Mouse (Mus musculus): Measurements from ENCODE around the gene Parvb. TPM values are rescaled to one million over a fixed set of nuclear protein-coding genes. Genes with fewer than 3 reads are reported as not detected.

Parvb gene
- total RNA-seq, 2 experiments from 2014 or later: 29.9 to 34.0 TPM

DNA sequence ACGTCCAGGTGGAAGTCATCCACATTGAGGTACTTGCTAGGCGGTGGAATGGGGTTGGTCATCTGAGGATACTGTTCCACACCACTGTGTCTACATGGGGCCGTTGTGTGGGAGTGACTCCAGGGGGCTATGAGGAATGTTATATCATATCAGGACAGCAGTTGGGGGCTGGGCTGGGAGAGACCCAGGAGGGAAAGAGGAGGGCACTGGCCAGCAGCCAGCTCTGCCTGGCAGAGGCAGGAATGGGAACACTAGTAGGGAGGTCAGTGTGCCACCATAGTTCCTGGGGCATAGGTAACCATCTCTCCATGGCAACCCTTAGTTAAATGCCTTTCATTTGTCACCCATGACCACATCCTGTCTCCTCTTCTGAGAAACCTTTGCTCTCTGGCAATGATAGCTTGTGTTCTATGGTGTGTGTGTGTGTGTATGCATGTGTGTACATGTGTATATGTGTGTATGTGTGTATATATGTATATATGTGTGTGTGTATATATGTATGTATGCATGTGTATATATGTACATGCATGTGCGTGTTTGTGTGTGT, 99.3 kb downstream of the Parvb start:
- no peak for TF ChIP-seq CTCF (conservative IDR thresholded peaks at IDR 0.05)
- Histone ChIP-seq H3K27ac (no peak overlapping the region), H3K4me3 (no peak overlapping the region)
- no peak for DNase-seq (ENCODE audit: low spot score in 2 of 2)

DNA sequence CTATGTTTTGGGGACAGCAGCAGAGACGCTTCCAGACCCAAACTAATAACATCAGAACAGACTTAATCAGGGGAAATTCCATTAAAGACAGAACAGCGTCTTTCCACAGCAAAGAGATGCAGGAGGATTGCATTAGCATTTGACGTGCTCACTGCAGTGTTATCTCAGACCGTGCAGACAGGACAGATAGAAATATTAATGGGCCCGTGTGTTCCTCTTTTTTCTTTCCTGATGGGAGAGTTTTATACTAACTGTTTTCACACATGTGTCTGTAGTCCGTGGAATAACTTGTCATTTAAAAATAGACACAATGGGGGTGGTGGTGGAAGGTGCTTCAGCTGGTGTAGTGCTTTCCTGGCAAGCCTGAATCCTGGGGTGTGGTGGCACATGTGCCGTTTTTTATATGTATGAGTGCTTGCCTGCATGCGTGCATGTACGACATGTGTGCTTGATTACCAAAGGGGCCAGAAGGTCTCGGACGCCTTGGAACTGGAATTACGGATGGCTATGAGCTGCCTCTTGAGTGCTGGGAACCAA, 104.5 kb downstream of the Parvb start:
- peak in 1 of 2 experiments; percentile 33 for DNase-seq (ENCODE audit: low spot score in 2 of 2)
- Histone ChIP-seq H3K4me3 (no peak overlapping the region), H3K27ac (peak overlapping the region; percentile 77)
- TF ChIP-seq CTCF (conservative IDR thresholded peaks at IDR 0.05): no peak

- Histone ChIP-seq H3K4me3 (no peak overlapping the region), H3K27ac (peak overlapping the region; percentile 55)
- TF ChIP-seq CTCF (conservative IDR thresholded peaks at IDR 0.05): no peak
- no peak for DNase-seq (ENCODE audit: low spot score in 2 of 2)
Observed at GRCm38 (mm10) chr15:84337599-84337998, 105.8 kb downstream of the Parvb start.

DNA sequence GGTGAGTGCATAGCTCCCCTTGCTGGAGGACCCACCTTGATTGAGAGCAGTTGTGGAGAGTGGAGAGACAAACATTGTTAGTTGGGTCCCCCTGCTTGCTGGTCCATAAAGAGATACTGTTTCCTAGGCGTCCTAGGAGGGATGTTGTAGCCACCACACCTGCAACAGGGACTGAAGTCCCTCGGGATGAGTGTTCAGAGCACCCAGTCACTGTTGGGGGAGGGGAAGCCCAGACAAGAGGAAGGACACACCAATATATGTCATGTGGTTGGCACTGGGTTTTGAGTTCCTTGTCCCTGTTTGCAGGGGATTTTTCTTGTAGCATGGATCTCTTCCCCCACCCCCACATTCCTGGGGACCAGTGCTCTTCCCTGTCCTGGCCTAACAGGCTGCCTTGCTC, 109.1 kb downstream of the Parvb start:
- Histone ChIP-seq H3K27ac (no peak overlapping the region), H3K4me3 (no peak overlapping the region)
- TF ChIP-seq CTCF (conservative IDR thresholded peaks at IDR 0.05): no peak
- DNase-seq (ENCODE audit: low spot score in 2 of 2): no peak

DNA sequence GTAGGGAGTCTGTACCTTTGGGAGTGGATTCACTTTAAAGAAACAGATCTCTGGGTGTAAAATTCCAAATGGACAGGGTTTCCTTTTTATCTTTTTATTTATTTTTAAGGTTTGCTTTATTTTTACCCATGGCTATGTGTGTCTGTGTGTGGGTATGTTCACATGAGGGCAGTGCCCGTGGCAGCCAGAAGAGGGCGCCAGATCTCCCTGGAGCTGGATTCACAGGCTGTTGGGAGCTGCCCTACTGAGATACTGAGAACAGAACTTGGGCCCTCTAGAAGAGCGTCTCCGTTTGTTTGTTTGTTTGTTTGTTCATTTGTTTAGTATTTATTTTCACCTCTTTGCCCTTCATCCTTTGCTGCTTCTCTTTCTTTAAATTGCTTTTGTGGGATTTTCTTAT, 116.9 kb downstream of the Parvb start:
- TF ChIP-seq CTCF (conservative IDR thresholded peaks at IDR 0.05): peak; percentile 65
- no peak overlapping the region for H3K27ac ChIP-seq
- no peak overlapping the region for H3K4me3 ChIP-seq
- no peak for DNase-seq (ENCODE audit: low spot score in 2 of 2)

DNA sequence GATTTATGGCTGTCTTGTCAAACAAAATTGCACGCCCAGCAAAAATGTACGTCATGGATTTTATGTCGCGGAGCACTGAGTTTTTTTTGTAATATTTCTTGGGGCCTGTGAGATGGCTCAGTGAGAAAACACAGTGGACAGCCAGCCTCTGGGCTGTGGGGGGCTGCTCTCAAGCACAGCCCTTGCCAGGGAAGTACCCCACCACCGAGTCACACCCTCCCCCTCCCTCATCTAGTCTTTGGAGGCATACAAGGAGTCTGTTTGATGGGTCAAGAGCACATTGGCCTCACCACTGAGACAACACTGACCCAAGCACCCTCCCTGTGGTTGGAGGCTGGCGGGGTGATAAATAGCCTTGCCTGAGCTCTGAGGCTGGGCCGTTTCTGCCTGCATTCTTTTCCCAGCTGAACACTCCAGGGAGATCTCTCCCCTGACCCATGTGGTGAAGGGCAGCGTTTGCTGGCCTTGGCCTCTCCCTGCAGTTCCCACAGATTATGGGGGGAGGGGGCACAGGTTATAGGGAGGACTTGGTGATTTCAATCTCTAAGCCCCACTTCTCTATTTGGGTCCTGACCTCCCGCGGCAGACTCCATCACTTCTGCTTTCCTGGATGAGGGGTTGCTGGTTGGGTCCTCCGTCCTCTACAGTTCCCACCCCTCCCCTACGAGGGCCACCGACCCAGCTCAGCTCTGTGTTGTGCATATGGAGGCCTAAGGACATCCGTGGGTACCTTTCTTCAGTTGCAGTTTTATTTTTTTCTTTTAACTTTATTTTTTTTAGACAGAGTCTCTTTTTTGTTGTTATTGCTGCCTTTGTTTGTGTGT, 118.3 kb downstream of the Parvb start:
- no peak overlapping the region for H3K27ac ChIP-seq
- TF ChIP-seq CTCF (conservative IDR thresholded peaks at IDR 0.05): no peak
- H3K4me3 ChIP-seq: no peak overlapping the region
- no peak for DNase-seq (ENCODE audit: low spot score in 2 of 2)

GRCm38 (mm10) chr15:84351342-84351741, 119.5 kb downstream of the Parvb start:
- Histone ChIP-seq H3K4me3 (no peak overlapping the region), H3K27ac (no peak overlapping the region)
- TF ChIP-seq CTCF (conservative IDR thresholded peaks at IDR 0.05): no peak
- DNase-seq (ENCODE audit: low spot score in 2 of 2): no peak

- no peak for TF ChIP-seq CTCF (conservative IDR thresholded peaks at IDR 0.05)
- H3K27ac ChIP-seq: peak overlapping the region; percentile 72
- H3K4me3 ChIP-seq: no peak overlapping the region
- peak; percentile 62 to 72 for DNase-seq (ENCODE audit: low spot score in 2 of 2)
Observed at GRCm38 (mm10) chr15:84351915-84352844, 120.3 kb downstream of the Parvb start.

DNA sequence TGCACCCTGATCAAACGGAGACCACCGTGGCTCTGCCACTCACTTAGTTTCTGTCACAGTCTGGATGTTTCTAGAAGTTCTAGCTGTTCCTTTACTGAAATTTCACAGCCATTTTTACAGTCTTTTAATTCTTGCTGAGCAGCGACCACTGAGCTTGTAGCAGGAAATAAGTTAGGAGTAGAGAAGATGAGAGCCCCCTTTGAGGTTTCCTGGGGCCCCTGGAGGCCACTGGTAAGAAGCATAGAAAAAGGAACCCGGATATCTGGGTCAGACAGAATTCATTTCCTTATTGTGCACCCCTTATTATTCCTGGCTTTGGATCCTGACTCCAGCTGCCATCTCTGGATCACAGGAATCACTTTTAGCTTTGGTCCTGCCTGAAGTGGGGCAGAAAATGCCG, 123.2 kb downstream of the Parvb start:
- no peak for TF ChIP-seq CTCF (conservative IDR thresholded peaks at IDR 0.05)
- H3K4me3 ChIP-seq: no peak overlapping the region
- no peak overlapping the region for H3K27ac ChIP-seq
- DNase-seq (ENCODE audit: low spot score in 2 of 2): no peak

GRCm38 (mm10) chr15:84364746-84365145, 132.9 kb downstream of the Parvb start:
- TF ChIP-seq CTCF (conservative IDR thresholded peaks at IDR 0.05): no peak
- no peak overlapping the region for H3K27ac ChIP-seq
- DNase-seq (ENCODE audit: low spot score in 2 of 2): no peak
- H3K4me3 ChIP-seq: no peak overlapping the region

Other genes starting within 250 kb of the Parvb start
- 1 to 10 TPM; 4.9 to 6.4 TPM for gene Efcab6, start 166.7 kb upstream of the Parvb start, total RNA-seq (2021)
- gene Sult4a1, start 126.3 kb upstream of the Parvb start, total RNA-seq (2021): 100 to 1,000 TPM; 315 to 350 TPM
- not detected for gene Pnpla5, start 108.9 kb upstream of the Parvb start, total RNA-seq (2021)
- 1 to 10 TPM; 7.3 to 8.1 TPM for gene Pnpla3, start 64.2 kb upstream of the Parvb start, total RNA-seq (2021)
- 100 to 1,000 TPM in 1 of 2 experiments, 10 to 100 TPM in 1; 93.6 to 102 TPM for gene Samm50, start 39.8 kb upstream of the Parvb start, total RNA-seq (2021)
- gene Parvg, start 92.0 kb downstream of the Parvb start, total RNA-seq (2021): 10 to 100 TPM; 20.9 to 26.6 TPM
- gene Shisal1, start 215.1 kb downstream of the Parvb start, total RNA-seq (2021): 10 to 100 TPM; 61.4 to 63.9 TPM

All from layer of hippocampus, adult 2 months (tissue).